Comparison of ENCODE assay signal across 14 mouse cellular contexts in the genomic region with DNA sequence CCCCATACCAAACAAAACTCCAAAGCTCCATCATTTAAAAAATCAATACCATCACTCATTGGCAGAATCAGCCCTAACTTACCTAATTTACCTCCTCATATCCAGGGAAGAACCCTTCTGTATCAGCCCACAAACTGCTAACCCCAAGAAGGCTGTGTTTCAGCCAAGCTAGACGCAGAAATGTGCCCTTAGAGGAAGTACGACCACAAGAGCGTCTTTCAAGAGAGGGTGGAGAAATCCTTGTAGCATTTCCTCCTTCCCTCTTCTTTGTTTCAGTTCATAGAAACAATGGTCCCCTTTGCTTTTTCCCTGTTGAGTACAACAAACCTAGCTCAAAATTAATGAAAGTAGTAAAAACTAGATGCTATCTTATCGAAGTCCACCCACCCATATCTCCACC. TPM values are rescaled to one million over a fixed set of nuclear protein-coding genes. Genes with fewer than 3 reads are reported as not detected.
DNase-seq lines count a peak whose midpoint lies in the region; ATAC-seq lines count a peak whose summit lies in the region.
"Had no signal": no experiment of that assay in that cellular context is flagged by ENCODE, and none has a peak within 500 bp of the region (broad histone marks: within the 10 kb centered on the region; RNA-seq: fewer than 3 reads in every experiment).

No protein-coding gene starts in this region.

- no peak for ATAC-seq in kidney, embryonic 15.5 days (replicated peaks; ENCODE audit: low FRiP score)
- peak; percentile 65 to 85 for ATAC-seq in hematopoietic stem cell, adult 5-6 weeks (replicated peaks in 1 of 2; ENCODE audit: insufficient read depth in 1 of 2, low FRiP score in 2 of 2, low TSS enrichment in 1 of 2, low read depth in 1 of 2, poor library complexity in 2 of 2, severe bottlenecking in 2 of 2)
- no peak for ATAC-seq in forebrain, embryonic 11.5 days (replicated peaks; ENCODE audit: low FRiP score)
- ATAC-seq in midbrain, embryonic 14.5 days (ENCODE audit: low FRiP score, low TSS enrichment) = no peak
- ATAC-seq: forebrain, postnatal 0 days; inflammation-experienced regulatory T-cells, adult 6 months; midbrain, embryonic 15.5 days; Patski had no signal

- peak overlapping the region; percentile 24 for H3K27ac ChIP-seq in kidney, embryonic 15.5 days
- H3K27ac ChIP-seq in forebrain, embryonic 11.5 days (ENCODE audit: low read depth, low read length) = no peak overlapping the region
- H3K27ac ChIP-seq in midbrain, embryonic 14.5 days (replicated peaks; ENCODE audit: low read depth, low read length) = no peak overlapping the region
- H3K27ac ChIP-seq: limb, embryonic 12.5 days; midbrain, embryonic 15.5 days had no signal

- H3K27me3 ChIP-seq in kidney, embryonic 15.5 days = no peaks in the 10 kb centered on the region
- no peaks in the 10 kb centered on the region for H3K27me3 ChIP-seq in forebrain, embryonic 11.5 days (ENCODE audit: control insufficient read depth, insufficient read depth, low read length)
- no peaks in the 10 kb centered on the region for H3K27me3 ChIP-seq in midbrain, embryonic 14.5 days (ENCODE audit: control insufficient read depth, insufficient read depth, low read length)
- H3K27me3 ChIP-seq: limb, embryonic 12.5 days; midbrain, embryonic 15.5 days; Patski had no signal

- H3K36me3 ChIP-seq in kidney, embryonic 15.5 days = no peaks in the 10 kb centered on the region
- H3K36me3 ChIP-seq in forebrain, embryonic 11.5 days (ENCODE audit: control insufficient read depth, insufficient read depth, low read length) = no peaks in the 10 kb centered on the region
- H3K36me3 ChIP-seq in midbrain, embryonic 14.5 days (ENCODE audit: control insufficient read depth, insufficient read depth, low read length) = no peaks in the 10 kb centered on the region
- H3K36me3 ChIP-seq: limb, embryonic 12.5 days; midbrain, embryonic 15.5 days had no signal

- DNase-seq in kidney, adult 11 months = no peak
- DNase-seq in A20 (ENCODE audit: low read depth, low spot score) = peak; percentile 44
- peak; percentile 20 for DNase-seq in naive thymus-derived CD4-positive, alpha-beta T cell, adult 2 months (ENCODE audit: low read depth)
- DNase-seq in forebrain, embryonic 11.5 days (ENCODE audit: low spot score) = no peak
- DNase-seq in midbrain, embryonic 14.5 days = no peak
- no peak for DNase-seq in cerebellum, postnatal 25 days
- DNase-seq: forebrain, postnatal 0 days; thymus, adult 18-20 months had no signal

- H3K4me2 ChIP-seq in kidney, embryonic 15.5 days = no peak overlapping the region
- H3K4me2 ChIP-seq in forebrain, embryonic 11.5 days (ENCODE audit: low read depth, low read length, severe bottlenecking) = no peak overlapping the region
- no peak overlapping the region for H3K4me2 ChIP-seq in midbrain, embryonic 14.5 days (ENCODE audit: low read length)
- H3K4me2 ChIP-seq: limb, embryonic 12.5 days; midbrain, embryonic 15.5 days had no signal

- H3K4me1 ChIP-seq in kidney, embryonic 15.5 days = peaks cover 40% of the 10 kb centered on the region
- H3K4me1 ChIP-seq in forebrain, embryonic 11.5 days (replicated peaks; ENCODE audit: control insufficient read depth, insufficient read depth, low read length) = no peaks in the 10 kb centered on the region
- no peaks in the 10 kb centered on the region for H3K4me1 ChIP-seq in midbrain, embryonic 14.5 days (ENCODE audit: control insufficient read depth, insufficient read depth, low read length)
- H3K4me1 ChIP-seq: midbrain, embryonic 15.5 days had no signal

- WGBS in kidney, embryonic 15.5 days = 72% methylated on average over 4 of the region's 4 CpGs
- 84% methylated on average over 4 of the region's 4 CpGs for WGBS in forebrain, embryonic 11.5 days
- 90% methylated on average over 4 of the region's 4 CpGs for WGBS in midbrain, embryonic 14.5 days

- no peak overlapping the region for H3K4me3 ChIP-seq in kidney, embryonic 15.5 days (replicated peaks)
- H3K4me3 ChIP-seq in forebrain, embryonic 11.5 days (ENCODE audit: low read depth, low read length) = no peak overlapping the region
- no peak overlapping the region for H3K4me3 ChIP-seq in midbrain, embryonic 14.5 days (replicated peaks; ENCODE audit: low read depth, low read length)
- H3K4me3 ChIP-seq: limb, embryonic 12.5 days; midbrain, embryonic 15.5 days had no signal

- no peaks in the 10 kb centered on the region for H3K9me3 ChIP-seq in kidney, embryonic 15.5 days (replicated peaks)
- no peaks in the 10 kb centered on the region for H3K9me3 ChIP-seq in forebrain, embryonic 11.5 days (ENCODE audit: control insufficient read depth, low read length)
- no peaks in the 10 kb centered on the region for H3K9me3 ChIP-seq in midbrain, embryonic 14.5 days (ENCODE audit: control insufficient read depth, low read length)
- H3K9me3 ChIP-seq: limb, embryonic 12.5 days; midbrain, embryonic 15.5 days had no signal

- no peak overlapping the region for H3K9ac ChIP-seq in kidney, embryonic 15.5 days
- H3K9ac ChIP-seq in forebrain, embryonic 11.5 days (ENCODE audit: low read length) = no peak overlapping the region
- H3K9ac ChIP-seq in midbrain, embryonic 14.5 days (replicated peaks; ENCODE audit: low read length) = no peak overlapping the region
- H3K9ac ChIP-seq: forebrain, postnatal 0 days; limb, embryonic 12.5 days; midbrain, embryonic 15.5 days had no signal

RNA-seq across cellular contexts. Expression of a gene that starts 18.9 kb away (rescaled TPM):
- 48.8 and 51.9 TPM in 2 replicates for polyA plus RNA-seq in kidney, embryonic 15.5 days (2015; fragmentation: Nextera tagmentation; extraction: Ambion mirVana)
- total RNA-seq in hematopoietic stem cell, adult 5-6 weeks (2017) = 1.9 TPM in 1 of 2 replicates, not detected in the other
- 0.76 and 0.94 TPM in 2 replicates for polyA plus RNA-seq in forebrain, embryonic 11.5 days (2014; fragmentation: Nextera tagmentation; extraction: Ambion mirVana)
- 1.3 and 1.6 TPM in 2 replicates for polyA plus RNA-seq in midbrain, embryonic 14.5 days (2014; fragmentation: Nextera tagmentation; extraction: Ambion mirVana)
- polyA plus RNA-seq: inflammation-experienced regulatory T-cells, adult 6 months had no signal

Comparison
In these comparisons a context has a peak if more than half of its experiments do, and no peak if none do; other contexts are left out.
1. ATAC-seq: peak in hematopoietic stem cell, adult 5-6 weeks (2 of 2); none in kidney, embryonic 15.5 days (single experiment), forebrain, embryonic 11.5 days (single experiment) and midbrain, embryonic 14.5 days (single experiment).
2. DNase-seq: peak in A20 (single experiment) and naive thymus-derived CD4-positive, alpha-beta T cell, adult 2 months (single experiment); none in kidney, adult 11 months (single experiment), forebrain, embryonic 11.5 days (single experiment), midbrain, embryonic 14.5 days (single experiment) and cerebellum, postnatal 25 days (0 of 2).
3. RNA of a gene that starts 18.9 kb away (polyA plus RNA-seq): 48.8 to 51.9 TPM in kidney, embryonic 15.5 days; 1.3 to 1.6 TPM in midbrain, embryonic 14.5 days and 0.76 to 0.94 TPM in forebrain, embryonic 11.5 days; every median in the first group is over 10 times any median in the second.